Mouse (Mus musculus): ENCODE data around the gene Eya2.

DNA sequence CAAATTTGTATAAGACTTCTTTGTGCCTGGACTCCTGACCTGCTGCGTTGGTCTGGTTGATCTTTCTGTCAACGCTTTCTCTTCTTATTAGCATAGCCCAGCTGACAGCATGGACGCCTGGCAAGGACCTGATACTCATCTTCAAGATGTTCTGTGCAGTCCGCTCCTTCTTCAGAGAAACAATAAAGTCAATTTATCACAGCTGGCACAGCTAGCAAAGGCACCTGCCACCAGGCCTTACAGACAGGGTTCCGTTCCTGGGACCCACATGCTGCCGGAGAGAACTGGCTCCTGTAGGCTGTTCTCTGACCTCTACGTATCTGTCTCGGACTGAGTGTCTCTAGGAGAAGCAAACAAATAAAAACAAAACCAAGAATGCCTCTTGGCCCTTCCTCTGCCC, 11.8 kb upstream of the Eya2 start:
- TF ChIP-seq CTCF (IDR thresholded peaks at IDR 0.05; ENCODE audit: control insufficient read depth, insufficient read depth, insufficient replicate concordance, low read depth, low read length) = no peak
- no peak for TF ChIP-seq POLR2A (IDR thresholded peaks at IDR 0.05; ENCODE audit: control insufficient read depth, low read depth, low read length)
